Mouse (Mus musculus) midbrain, embryonic 15.5 days (tissue): ENCODE measurements around the gene Cks1b. TPM values are rescaled to one million over a fixed set of nuclear protein-coding genes. Genes with fewer than 3 reads are reported as not detected.

Experiments
- polyA plus RNA-seq: library from polyadenylated mRNA; unstranded; fragments of >200 nt; fragmentation: Nextera tagmentation; extraction: Ambion mirVana; gene quantifications from 2 replicates; pipeline ENCODE4 v1.2.1, GENCODE M21; 2015

Cks1b gene
- polyA plus RNA-seq, 1 experiment from 2014 or later = 86.7 TPM

Other genes with a start within 250 kb of the Cks1b start
- gene Scamp3, start 240.9 kb downstream of the Cks1b start, polyA plus RNA-seq = 144 and 146 TPM in 2 replicates
- gene Fam189b, start 235.2 kb downstream of the Cks1b start, polyA plus RNA-seq = 33.5 and 37.5 TPM in 2 replicates
- gene Gba, start 215.5 kb downstream of the Cks1b start, polyA plus RNA-seq = 50.3 and 51.0 TPM in 2 replicates
- 58.7 and 58.8 TPM in 2 replicates for gene Thbs3, start 203.2 kb downstream of the Cks1b start, polyA plus RNA-seq
- gene Mtx1, start 191.3 kb downstream of the Cks1b start, polyA plus RNA-seq = 159 and 161 TPM in 2 replicates
- gene Muc1, start 189.3 kb downstream of the Cks1b start, polyA plus RNA-seq = 0.93 and 1.3 TPM in 2 replicates
- 177 and 185 TPM in 2 replicates for gene Krtcap2, start 172.4 kb downstream of the Cks1b start, polyA plus RNA-seq
- gene Trim46, start 172.1 kb downstream of the Cks1b start, polyA plus RNA-seq = 95.9 and 97.9 TPM in 2 replicates
- gene Dpm3, start 159.0 kb downstream of the Cks1b start, polyA plus RNA-seq = 65.8 and 69.1 TPM in 2 replicates
- 31.4 and 37.5 TPM in 2 replicates for gene Slc50a1, start 147.8 kb downstream of the Cks1b start, polyA plus RNA-seq
- 8.0 and 10.2 TPM in 2 replicates for gene Efna1, start 137.2 kb downstream of the Cks1b start, polyA plus RNA-seq
- 40.5 and 43.0 TPM in 2 replicates for gene Efna3, start 95.4 kb downstream of the Cks1b start, polyA plus RNA-seq
- 4.3 and 5.8 TPM in 2 replicates for gene Efna4, start 80.4 kb downstream of the Cks1b start, polyA plus RNA-seq
- gene Adam15, start 68.4 kb downstream of the Cks1b start, polyA plus RNA-seq = 59.5 and 62.2 TPM in 2 replicates
- gene Dcst2, start 56.4 kb downstream of the Cks1b start, polyA plus RNA-seq = 0.14 and 0.17 TPM in 2 replicates
- gene Dcst1, start 53.1 kb downstream of the Cks1b start, polyA plus RNA-seq = 0.89 and 0.99 TPM in 2 replicates
- gene Zbtb7b, start 23.6 kb downstream of the Cks1b start, polyA plus RNA-seq = 0.59 and 0.64 TPM in 2 replicates
- gene Lenep, start 15.6 kb downstream of the Cks1b start, polyA plus RNA-seq = 0.22 and 2.3 TPM in 2 replicates
- 35.9 and 36.5 TPM in 2 replicates for gene Flad1, start 6.5 kb downstream of the Cks1b start, polyA plus RNA-seq
- 17.2 and 19.8 TPM in 2 replicates for gene Shc1, start 60 bp upstream of the Cks1b start, polyA plus RNA-seq
- 44.0 and 45.6 TPM in 2 replicates for gene Pygo2, start 11.8 kb upstream of the Cks1b start, polyA plus RNA-seq
- gene Pbxip1, start 18.3 kb upstream of the Cks1b start, polyA plus RNA-seq = 15.7 and 18.4 TPM in 2 replicates
- 123 and 132 TPM in 2 replicates for gene Pmvk, start 36.2 kb upstream of the Cks1b start, polyA plus RNA-seq
- 8.5 and 8.7 TPM in 2 replicates for gene Kcnn3, start 101.8 kb upstream of the Cks1b start, polyA plus RNA-seq